Mouse (Mus musculus) hematopoietic stem cell, adult 5-6 weeks (primary cell): ENCODE data around the gene Med18. TPM values are rescaled to one million over a fixed set of nuclear protein-coding genes. Genes with fewer than 3 reads are reported as not detected.
"Not testable (repeated sequence)": the region's sequence is repeated elsewhere in the genome, so short reads cannot be mapped to it uniquely, and the experiment has no call there.

ENCODE experiments used
- ATAC-seq, 2 experiments: fragments of 125-278 bp in 1 of 2; replicated peaks in 1 of 2; 2 replicates each; pipeline ENCODE4 v1.8.0; 2016 to 2017; ENCODE audit warnings: inconsistent platforms in 2 of 2, mild to moderate bottlenecking in 2 of 2, moderate number of reproducible peaks in 2 of 2, low read depth in 1 of 2, moderate TSS enrichment in 1 of 2; ENCODE audit not compliant: low FRiP score in 2 of 2, poor library complexity in 2 of 2, severe bottlenecking in 2 of 2, insufficient read depth in 1 of 2, low TSS enrichment in 1 of 2
- total RNA-seq: library from RNA; stranded (forward); fragments of 172-1452, 232-1000 nt; gene quantifications from 2 replicates; pipeline ENCODE4 v1.2.3, GENCODE M21; 2017

Gene Med18
- total RNA-seq, 1 experiment from 2014 or later, result 16.6 TPM

- no peak for ATAC-seq
Measured at GRCm38 (mm10) chr4:132488521-132488920, 24.8 kb upstream of the Med18 start.

- ATAC-seq, result no peak
Measured at GRCm38 (mm10) chr4:132484820-132485219, 21.1 kb upstream of the Med18 start.

- ATAC-seq, result no peak
Measured at GRCm38 (mm10) chr4:132484231-132484630, 20.5 kb upstream of the Med18 start.

- ATAC-seq, result no peak
Measured at GRCm38 (mm10) chr4:132482956-132483608, 19.4 kb upstream of the Med18 start.

- not testable (repeated sequence) for ATAC-seq
Measured at GRCm38 (mm10) chr4:132482104-132482503, 18.4 kb upstream of the Med18 start.

- ATAC-seq, result no peak
Measured at GRCm38 (mm10) chr4:132477833-132478232, 14.1 kb upstream of the Med18 start.

- ATAC-seq, result peak in 1 of 2 experiments; percentile 52; a peak in 1 of 4 replicates
Measured at GRCm38 (mm10) chr4:132475895-132476878, 12.5 kb upstream of the Med18 start.

- no peak; a peak in 1 of 4 replicates for ATAC-seq
Measured at GRCm38 (mm10) chr4:132474631-132475030, 10.9 kb upstream of the Med18 start.

GRCm38 (mm10) chr4:132473411-132473810 lies 9.7 kb upstream of the Med18 start:
- ATAC-seq, result no peak; a peak in 1 of 4 replicates

GRCm38 (mm10) chr4:132469873-132470272 lies 6.2 kb upstream of the Med18 start:
- no peak for ATAC-seq

- ATAC-seq, result no peak
Measured at GRCm38 (mm10) chr4:132464255-132464613, 513 bp upstream of the Med18 start.

- no peak for ATAC-seq
Measured at GRCm38 (mm10) chr4:132462836-132463235, 885 bp downstream of the Med18 start.

GRCm38 (mm10) chr4:132460225-132460624 lies 3.5 kb downstream of the Med18 start:
- ATAC-seq, result no peak

- ATAC-seq, result no peak
Measured at GRCm38 (mm10) chr4:132455561-132455960, 8.2 kb downstream of the Med18 start.

GRCm38 (mm10) chr4:132455146-132455545 lies 8.6 kb downstream of the Med18 start:
- no peak for ATAC-seq

- ATAC-seq, result no peak
Measured at GRCm38 (mm10) chr4:132454216-132454615, 9.5 kb downstream of the Med18 start.

GRCm38 (mm10) chr4:132449778-132450177 lies 13.9 kb downstream of the Med18 start:
- no peak for ATAC-seq

- ATAC-seq, result no peak
Measured at GRCm38 (mm10) chr4:132446105-132446504, 17.6 kb downstream of the Med18 start.
